ENCODE assay signal across 25 mouse cellular contexts in genomic region chr1:88014671-88015070, GRCm38 (mm10). TPM values are rescaled to one million over a fixed set of nuclear protein-coding genes. Genes with fewer than 3 reads are reported as not detected.
"Had no signal": no experiment of that assay in that cellular context is flagged by ENCODE, and none has a peak within 500 bp of the region (broad histone marks: within the 10 kb centered on the region; RNA-seq: fewer than 3 reads in every experiment).

No protein-coding gene starts in this region.

- DNase-seq: retina, postnatal 1 day; right cerebral cortex, adult 18-20 months; right cerebral cortex, postnatal 14 days; right cerebral cortex, postnatal 25 days; right cerebral cortex, postnatal 4 days; spleen, adult 18-20 months; thymus, adult 18-20 months; thymus, adult 2 months; thymus, postnatal 14 days; thymus, postnatal 25 days; thymus, postnatal 36 days; thymus, postnatal 4 days had no signal

- H3K36me3 ChIP-seq: neural tube, embryonic 13.5 days; neural tube, embryonic 15.5 days; stomach, embryonic 15.5 days had no signal

- H3K4me1 ChIP-seq: neural tube, embryonic 13.5 days; neural tube, embryonic 15.5 days; stomach, embryonic 15.5 days had no signal

- H3K27me3 ChIP-seq: neural tube, embryonic 13.5 days; neural tube, embryonic 15.5 days; stomach, embryonic 15.5 days had no signal

- H3K4me3 ChIP-seq: neural tube, embryonic 13.5 days; neural tube, embryonic 15.5 days; stomach, embryonic 15.5 days had no signal

- H3K9ac ChIP-seq: neural tube, embryonic 13.5 days; neural tube, embryonic 15.5 days; stomach, embryonic 15.5 days had no signal

- H3K27ac ChIP-seq: neural tube, embryonic 13.5 days; neural tube, embryonic 15.5 days; stomach, embryonic 15.5 days; stomach, postnatal 0 days had no signal

- H3K4me2 ChIP-seq: neural tube, embryonic 13.5 days; neural tube, embryonic 15.5 days; stomach, embryonic 15.5 days had no signal

RNA-seq across cellular contexts. Expression of gene Ugt1a10, which starts 40.5 kb away (rescaled TPM):
- total RNA-seq: neutrophil, adult 5-6 weeks had no signal
- polyA plus RNA-seq: neural tube, embryonic 13.5 days; neural tube, embryonic 14.5 days; neural tube, embryonic 15.5 days; small intestine, adult 2 months; spleen, adult 2 months; stomach, embryonic 14.5 days; stomach, embryonic 15.5 days; stomach, embryonic 16.5 days; stomach, postnatal 0 days; testis, adult 2 months; thymus, postnatal 0 days; urinary bladder, adult 2 months had no signal

RNA-seq across cellular contexts. Expression of gene Ugt1a9, which starts 55.9 kb away (rescaled TPM):
- total RNA-seq: neutrophil, adult 5-6 weeks had no signal
- polyA plus RNA-seq: neural tube, embryonic 13.5 days; neural tube, embryonic 14.5 days; spleen, adult 2 months; thymus, adult 2 months; thymus, postnatal 0 days; urinary bladder, adult 2 months had no signal
